Mouse (Mus musculus) kidney, adult 2 months (tissue): ENCODE data around the gene Rad51b.

Experiments
- CTCF ChIP-seq: fragments of 200-500 bp; conservative IDR thresholded peaks from 2 replicates; pipeline ENCODE4 v1.5.1; 2011; ENCODE audit warnings: low read depth, mild to moderate bottlenecking, control low read depth, low read length, moderate library complexity, mixed read lengths; ENCODE audit not compliant: insufficient read depth, insufficient read length
- POLR2A ChIP-seq: fragments of 200-500 bp; IDR thresholded peaks from one replicate; pipeline ENCODE4 v1.6.1; 2011; ENCODE audit warnings: low read depth, low read length, control low read depth

GRCm38 (mm10) chr12:79614583-79614953 lies 317.5 kb downstream of the Rad51b start:
- TF ChIP-seq CTCF (no peak), POLR2A (no peak)
